Mouse (Mus musculus) layer of hippocampus, adult 6 months (tissue): Measurements from ENCODE around the gene Gpr155. TPM values are rescaled to one million over a fixed set of nuclear protein-coding genes. Genes with fewer than 3 reads are reported as not detected.

Experiments used
- long read RNA-seq, 2 experiments: library from polyadenylated mRNA; unstranded; transcript quantifications; one replicate each; pipeline ENCODE4 v2.0.0; 2019 to 2020
- polyA plus RNA-seq: library from polyadenylated mRNA; unstranded; fragments of <200 nt; fragmentation: Nextera tagmentation; gene quantifications from 2 replicates; pipeline ENCODE4 v1.2.3, GENCODE M21; 2021

Gpr155 gene
- 8.4 and 12.8 TPM in 2 replicates for polyA plus RNA-seq
- long read RNA-seq, experiment 1, full-length matches to known transcripts, result 5 of 20 reads
- long read RNA-seq, experiment 1, partial matches to known transcripts, result 8 of 20 reads
- long read RNA-seq, experiment 1, other reads (novel, unspliced or antisense), result 7 of 20 reads
- long read RNA-seq, experiment 2, full-length matches to known transcripts, result 83 of 145 reads
- long read RNA-seq, experiment 2, partial matches to known transcripts, result 37 of 145 reads
- long read RNA-seq, experiment 2, other reads (novel, unspliced or antisense), result 25 of 145 reads

DNA sequence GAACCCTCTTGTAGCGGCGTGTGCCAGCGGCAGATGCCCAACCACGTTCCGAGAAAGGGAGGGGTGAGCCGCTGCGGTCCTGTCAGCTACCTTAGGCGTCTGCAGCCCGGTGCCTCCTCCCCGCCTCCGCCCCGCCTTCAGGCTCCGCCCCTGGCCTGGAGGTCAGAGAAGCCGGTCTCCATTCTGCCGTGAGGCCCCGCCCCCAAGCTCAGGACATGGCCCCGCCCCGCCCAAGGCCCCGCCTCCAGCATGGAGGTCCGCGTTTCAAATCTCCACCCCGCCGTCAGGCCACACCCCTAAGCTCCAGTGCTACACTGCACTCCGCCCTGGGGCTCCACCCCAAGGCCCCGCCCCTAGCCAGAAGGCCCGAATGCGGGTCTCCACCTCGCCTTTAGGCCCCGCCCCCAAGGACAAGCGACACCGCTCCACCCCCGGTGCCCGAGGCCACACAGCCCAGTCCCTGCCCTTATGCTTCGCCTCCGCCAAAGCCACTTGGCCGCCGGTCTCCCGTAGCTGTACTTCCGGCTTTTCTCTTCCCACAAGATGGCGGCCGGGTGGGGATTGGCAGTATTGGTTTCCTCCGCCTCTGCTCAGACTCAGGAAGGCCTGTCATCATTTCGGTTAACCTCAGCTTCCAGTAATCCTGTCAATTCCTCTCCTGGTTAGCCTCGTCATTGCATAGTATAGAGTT is at the start of gene Gpr155:
Gene Gpr155, minus strand, starts transcription at position 217 of the 691 bp plus-strand sequence.

GRCm38 (mm10) chr2:73312152-73313116 is 73.9 kb downstream of the Gpr155 start, which contains the start of the genes Scrn3 and Cir1:
Scrn3 (plus strand) TSS chr2:73312601.
Cir1 (minus strand) TSS chr2:73312701.

Other genes starting within 250 kb of the Gpr155 start
- gene Ola1, start 167.6 kb downstream of the Gpr155 start, polyA plus RNA-seq, result 186 and 198 TPM in 2 replicates
- 1.2 and 1.4 TPM in 2 replicates for gene Sp9, start 114.6 kb downstream of the Gpr155 start, polyA plus RNA-seq
- gene Scrn3, start 74.0 kb downstream of the Gpr155 start, polyA plus RNA-seq, result 13.6 and 18.8 TPM in 2 replicates
- gene Cir1, start 73.9 kb downstream of the Gpr155 start, polyA plus RNA-seq, result 28.7 and 30.5 TPM in 2 replicates
- 0.72 and 1.3 TPM in 2 replicates for gene Wipf1, start 143.2 kb upstream of the Gpr155 start, polyA plus RNA-seq
- gene Chrna1, start 193.8 kb upstream of the Gpr155 start, polyA plus RNA-seq, result 0.73 and 0.82 TPM in 2 replicates